Mouse (Mus musculus) gastrocnemius, adult 8-10 months (tissue): ENCODE measurements around the gene Atxn7l1. TPM values are rescaled to one million over a fixed set of nuclear protein-coding genes. Genes with fewer than 3 reads are reported as not detected.
A peak's percentile ranks its signal among the peaks of the same experiment; 100 is the strongest.

Source experiments
- DNase-seq, 2 experiments: peaks; one replicate each; pipeline ENCODE4 v3.0.0; 2022; ENCODE audit warnings: low spot score in 2 of 2
- total RNA-seq, 4 experiments: library from RNA; stranded (reverse); gene quantifications; 2 replicates each; pipeline ENCODE4 v1.2.4; 2022

The Atxn7l1 gene
- total RNA-seq, 4 experiments from 2014 or later: 13.4 to 18.9 (median 15.7) TPM

- no peak for DNase-seq
Observed at GRCm38 (mm10) chr12:33225117-33225541, 77.6 kb downstream of the Atxn7l1 start.

- DNase-seq: no peak
Observed at GRCm38 (mm10) chr12:33225978-33226377, 78.5 kb downstream of the Atxn7l1 start.

GRCm38 (mm10) chr12:33226596-33226995 lies 79.1 kb downstream of the Atxn7l1 start:
- no peak for DNase-seq

GRCm38 (mm10) chr12:33235314-33235713 lies 87.8 kb downstream of the Atxn7l1 start:
- no peak for DNase-seq

GRCm38 (mm10) chr12:33235771-33236323 lies 88.4 kb downstream of the Atxn7l1 start:
- peak in 1 of 2 experiments; percentile 45 for DNase-seq

- no peak for DNase-seq
Observed at GRCm38 (mm10) chr12:33236344-33237049, 89.0 kb downstream of the Atxn7l1 start.

- no peak for DNase-seq
Observed at GRCm38 (mm10) chr12:33237108-33237507, 89.6 kb downstream of the Atxn7l1 start.

GRCm38 (mm10) chr12:33242679-33243078 lies 95.2 kb downstream of the Atxn7l1 start:
- no peak for DNase-seq

- DNase-seq: peak in 1 of 2 experiments; percentile 51
Observed at GRCm38 (mm10) chr12:33244132-33244875, 96.8 kb downstream of the Atxn7l1 start.

- no peak for DNase-seq
Observed at GRCm38 (mm10) chr12:33245455-33245854, 98.0 kb downstream of the Atxn7l1 start.

- DNase-seq: no peak
Observed at GRCm38 (mm10) chr12:33246878-33247277, 99.4 kb downstream of the Atxn7l1 start.

GRCm38 (mm10) chr12:33250197-33250596 lies 102.7 kb downstream of the Atxn7l1 start:
- DNase-seq: no peak

GRCm38 (mm10) chr12:33251399-33251798 lies 103.9 kb downstream of the Atxn7l1 start:
- DNase-seq: no peak

GRCm38 (mm10) chr12:33252621-33253020 lies 105.1 kb downstream of the Atxn7l1 start:
- DNase-seq: no peak

- DNase-seq: no peak
Observed at GRCm38 (mm10) chr12:33253206-33253605, 105.7 kb downstream of the Atxn7l1 start.

GRCm38 (mm10) chr12:33255256-33255655 lies 107.8 kb downstream of the Atxn7l1 start:
- DNase-seq: no peak

GRCm38 (mm10) chr12:33256426-33256825 lies 108.9 kb downstream of the Atxn7l1 start:
- peak in 1 of 2 experiments; percentile 39 for DNase-seq

- no peak for DNase-seq
Observed at GRCm38 (mm10) chr12:33258995-33259529, 111.6 kb downstream of the Atxn7l1 start.

GRCm38 (mm10) chr12:33260575-33260974 lies 113.1 kb downstream of the Atxn7l1 start:
- DNase-seq: no peak

GRCm38 (mm10) chr12:33265877-33266276 lies 118.4 kb downstream of the Atxn7l1 start:
- no peak for DNase-seq

GRCm38 (mm10) chr12:33267965-33268364 lies 120.5 kb downstream of the Atxn7l1 start:
- no peak for DNase-seq

- no peak for DNase-seq
Observed at GRCm38 (mm10) chr12:33269743-33270142, 122.2 kb downstream of the Atxn7l1 start.
